Mouse (Mus musculus) forebrain, embryonic 14.5 days (tissue): Measurements from ENCODE around the gene Mdk. TPM values are rescaled to one million over a fixed set of nuclear protein-coding genes. Genes with fewer than 3 reads are reported as not detected.

Experiments
- ATAC-seq: fragments of 200-750 bp; cut with Nextera tagmentation; 2 replicates; pipeline ENCODE4 v1.8.0; 2017; ENCODE audit warnings: mild to moderate bottlenecking, moderate library complexity
- DNase-seq: peaks from one replicate; pipeline ENCODE4 v3.0.0-alpha.2; 2015; ENCODE audit warnings: low spot score
- H3K27ac ChIP-seq: fragments of 300-500 bp; sonication (generic); 2 replicates; pipeline ENCODE4 v1.5.1; 2014; ENCODE audit warnings: low read depth, mild to moderate bottlenecking, control low read depth, low read length, moderate library complexity
- H3K27me3 ChIP-seq: fragments of 300-500 bp; sonication (generic); replicated peaks from 2 replicates; pipeline ENCODE4 v1.6.1; 2014; ENCODE audit warnings: low read length, control low read depth, mixed read lengths; ENCODE audit not compliant: control insufficient read depth, insufficient read depth
- H3K36me3 ChIP-seq: fragments of 300-500 bp; sonication (generic); 2 replicates; pipeline ENCODE4 v1.6.1; 2014; ENCODE audit warnings: low read length, control low read depth; ENCODE audit not compliant: control insufficient read depth, insufficient read depth
- H3K4me1 ChIP-seq: fragments of 300-500 bp; sonication (generic); 2 replicates; pipeline ENCODE4 v1.6.1; 2014; ENCODE audit warnings: antibody characterized with exemption, low read length, control low read depth; ENCODE audit not compliant: control insufficient read depth, insufficient read depth
- H3K4me2 ChIP-seq: fragments of 300-500 bp; sonication (generic); 2 replicates; pipeline ENCODE4 v1.6.1; 2014; ENCODE audit warnings: mild to moderate bottlenecking, control low read depth, low read length
- H3K4me3 ChIP-seq: fragments of 300-500 bp; sonication (generic); 2 replicates; pipeline ENCODE4 v1.5.1; 2014; ENCODE audit warnings: low read depth, low read length, control low read depth
- H3K9ac ChIP-seq: fragments of 300-500 bp; sonication (generic); 2 replicates; pipeline ENCODE4 v1.6.1; 2014; ENCODE audit warnings: mild to moderate bottlenecking, low read length, control low read depth, moderate library complexity
- H3K9me3 ChIP-seq: fragments of 300-500 bp; sonication (generic); replicated peaks from 2 replicates; pipeline ENCODE4 v1.6.1; 2016; ENCODE audit warnings: low read length, control low read depth, mixed read lengths; ENCODE audit not compliant: control insufficient read depth
- WGBS: fragments of 180-500 bp; shearing (Covaris S2); extraction: QIAGEN DNeasy Blood & Tissue Kit; methylation state at CpG from one replicate; pipeline ENCODE4 v1.1.7; 2014; 5-methylcytosine and 5-hydroxymethylcytosine counted together
- polyA plus RNA-seq: library from polyadenylated mRNA; unstranded; fragments of >200 nt; fragmentation: Nextera tagmentation; extraction: Ambion mirVana; gene quantifications from 2 replicates; pipeline ENCODE4 v1.2.1, GENCODE M21; 2014

Gene Mdk
- 349 and 462 TPM in 2 replicates for polyA plus RNA-seq

DNA sequence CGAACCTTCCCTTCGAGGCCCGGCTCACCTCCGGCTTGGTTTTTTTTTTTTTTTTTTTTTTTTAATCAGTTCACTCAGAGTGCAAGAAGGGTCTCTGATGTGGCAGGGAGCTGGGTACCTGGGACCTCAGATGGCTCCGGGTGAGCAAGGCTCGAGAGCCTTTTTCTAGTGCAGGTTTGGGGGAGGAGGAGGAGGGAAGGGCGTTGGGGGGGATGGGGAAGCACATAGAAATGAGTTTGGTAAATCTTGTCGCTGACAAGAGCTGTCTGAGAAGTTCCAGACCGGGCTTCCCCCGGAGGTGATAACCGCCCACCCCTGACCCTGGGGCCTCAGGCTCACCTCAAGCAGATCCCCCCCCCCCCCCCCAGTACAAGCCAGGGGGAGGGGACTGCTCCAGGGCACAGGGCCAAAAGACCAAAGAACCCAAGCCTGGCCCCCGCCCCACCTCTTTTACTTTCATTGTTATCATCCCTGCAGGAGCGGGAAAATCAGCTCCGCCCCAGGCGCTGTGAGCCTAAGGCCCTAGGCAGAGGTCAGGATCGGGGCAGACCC, at the start of gene Mdk:
Mdk (minus strand) TSS at position 138 of the 552 bp plus-strand sequence.
- Histone ChIP-seq H3K9ac (peak within 1 kb of the TSS; percentile 93), H3K4me1 (peaks cover 14% of the 10 kb centered on the region), H3K27ac (peak within 1 kb of the TSS; percentile 90), H3K9me3 (no peaks in the 10 kb centered on the region), H3K4me2 (peak within 1 kb of the TSS; percentile 81), H3K36me3 (peaks cover 22% of the 10 kb centered on the region), H3K4me3 (peak within 1 kb of the TSS; percentile 42), H3K27me3 (no peaks in the 10 kb centered on the region)
- ATAC-seq (peak; percentile 3; the same call in 1 of the 2 replicates), DNase-seq (no peak)
- 2% methylated on average over 16 of the region's 16 CpGs for WGBS

DNA sequence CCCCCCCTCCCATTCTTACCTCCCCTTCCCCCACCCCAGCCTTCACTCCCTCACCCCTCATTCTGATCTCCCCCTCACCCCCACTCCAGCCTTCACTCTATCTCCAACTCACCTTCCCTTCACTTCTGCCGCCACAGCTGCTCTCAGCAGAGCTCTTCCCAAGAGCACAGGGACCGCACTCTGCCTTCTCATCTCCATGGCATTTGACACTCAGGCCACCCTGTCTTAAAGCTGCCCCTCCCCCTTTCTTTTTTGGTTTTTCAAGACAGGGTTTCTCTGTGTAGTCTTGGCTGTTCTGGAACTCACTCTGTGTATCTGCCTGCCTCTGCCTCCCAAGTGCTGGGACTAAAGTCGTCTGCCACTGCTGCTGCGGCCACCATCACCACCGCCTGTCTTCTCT, 48.7 kb upstream of the Mdk start:
- H3K27ac ChIP-seq = no peak overlapping the region
- H3K36me3 ChIP-seq = no peaks in the 10 kb centered on the region
- H3K9ac ChIP-seq = no peak overlapping the region
- no peaks in the 10 kb centered on the region for H3K9me3 ChIP-seq
- H3K4me2 ChIP-seq = no peak overlapping the region
- peaks cover 26% of the 10 kb centered on the region for H3K4me1 ChIP-seq
- 58% methylated on average over 5 of the region's 5 CpGs for WGBS
- H3K27me3 ChIP-seq = peaks cover 15% of the 10 kb centered on the region
- ATAC-seq (no peak), DNase-seq (no peak)
- no peak overlapping the region for H3K4me3 ChIP-seq

DNA sequence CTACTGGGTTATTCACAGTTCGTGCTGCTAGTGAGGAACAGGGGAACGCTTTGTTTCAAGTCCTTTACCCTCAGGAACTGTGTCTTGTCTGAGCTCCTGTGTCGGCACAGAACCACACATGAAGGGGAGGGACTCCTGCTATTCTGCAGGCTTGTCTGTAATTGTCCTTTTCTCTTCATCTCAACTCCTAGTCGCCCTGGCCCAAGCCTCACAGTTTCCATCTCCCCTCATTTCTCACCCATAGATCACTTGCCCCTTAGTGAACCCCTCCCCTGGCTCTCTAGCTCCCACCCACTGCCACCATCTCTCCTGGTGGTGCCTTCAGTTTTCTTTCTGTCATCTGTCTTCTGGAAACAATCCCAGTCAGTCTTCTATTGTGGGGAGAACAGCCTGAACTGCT, 48.1 kb upstream of the Mdk start:
- Histone ChIP-seq H3K27ac (peak overlapping the region; percentile 14; the same call in 1 of the 2 replicates), H3K27me3 (peaks cover 21% of the 10 kb centered on the region), H3K9ac (no peak overlapping the region), H3K4me3 (no peak overlapping the region), H3K4me1 (peaks cover 30% of the 10 kb centered on the region), H3K36me3 (no peaks in the 10 kb centered on the region), H3K4me2 (no peak overlapping the region), H3K9me3 (no peaks in the 10 kb centered on the region)
- no peak for ATAC-seq
- WGBS = 4% methylated on average over 4 of the region's 4 CpGs
- DNase-seq = no peak

DNA sequence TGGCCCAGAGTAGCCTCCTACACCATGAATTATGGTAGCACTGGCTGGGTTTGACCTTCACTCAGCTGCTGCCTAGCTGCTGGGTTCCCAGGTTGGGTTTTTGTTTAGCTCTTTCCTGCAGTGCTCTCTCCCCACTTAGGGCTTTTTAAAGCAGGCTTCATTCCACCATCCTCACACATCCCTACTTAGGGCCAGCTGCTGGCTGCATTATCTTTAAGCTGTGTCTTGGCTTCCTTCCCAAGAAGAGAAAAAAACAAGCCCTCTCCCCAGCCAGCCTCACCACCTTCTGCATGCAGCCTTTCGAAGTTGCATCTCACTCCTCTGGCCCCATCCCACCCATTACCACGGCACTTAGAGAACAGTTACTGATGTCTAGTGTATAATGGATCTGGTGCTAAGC, 46.5 kb upstream of the Mdk start:
- no peak overlapping the region for H3K4me2 ChIP-seq
- WGBS = 13% methylated on average over 2 of the region's 2 CpGs

DNA sequence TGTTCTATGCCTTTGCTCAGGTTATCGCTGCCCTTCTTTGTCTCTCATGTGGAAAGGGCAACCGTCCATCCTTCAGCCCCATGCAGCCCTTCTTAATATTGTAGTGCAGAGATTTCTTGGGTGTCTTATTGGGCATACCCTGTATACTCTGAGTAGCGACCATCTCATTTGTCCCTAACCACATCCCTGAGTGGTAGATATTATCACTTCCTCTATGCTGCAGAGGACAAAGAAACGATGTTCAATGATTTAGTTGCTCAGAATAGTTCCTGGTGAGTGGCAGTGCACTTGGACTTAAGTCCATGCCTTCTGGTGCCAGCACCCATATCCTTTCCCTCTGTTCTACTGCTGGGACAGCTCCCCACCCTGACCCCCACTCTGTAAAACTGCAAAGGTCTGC, 45.9 kb upstream of the Mdk start:
- H3K4me3 ChIP-seq = no peak overlapping the region
- peak overlapping the region; percentile 21; the same call in 1 of the 2 replicates for H3K27ac ChIP-seq
- no peaks in the 10 kb centered on the region for H3K9me3 ChIP-seq
- 90% methylated on average over 4 of the region's 4 CpGs for WGBS
- no peak overlapping the region for H3K4me2 ChIP-seq
- ATAC-seq = no peak
- H3K27me3 ChIP-seq = peaks cover 30% of the 10 kb centered on the region
- no peak overlapping the region for H3K9ac ChIP-seq
- no peaks in the 10 kb centered on the region for H3K36me3 ChIP-seq
- peaks cover 27% of the 10 kb centered on the region for H3K4me1 ChIP-seq
- DNase-seq = no peak

More for the DNA sequence above, 46.5 kb upstream of the Mdk start:
- no peaks in the 10 kb centered on the region for H3K9me3 ChIP-seq
- H3K36me3 ChIP-seq = no peaks in the 10 kb centered on the region
- DNase-seq = no peak
- peak; percentile 46; the same call in 1 of the 2 replicates for ATAC-seq
- H3K4me1 ChIP-seq = peaks cover 27% of the 10 kb centered on the region
- H3K9ac ChIP-seq = no peak overlapping the region
- peak overlapping the region; percentile 21; the same call in 1 of the 2 replicates for H3K27ac ChIP-seq
- H3K27me3 ChIP-seq = peaks cover 30% of the 10 kb centered on the region
- H3K4me3 ChIP-seq = no peak overlapping the region

DNA sequence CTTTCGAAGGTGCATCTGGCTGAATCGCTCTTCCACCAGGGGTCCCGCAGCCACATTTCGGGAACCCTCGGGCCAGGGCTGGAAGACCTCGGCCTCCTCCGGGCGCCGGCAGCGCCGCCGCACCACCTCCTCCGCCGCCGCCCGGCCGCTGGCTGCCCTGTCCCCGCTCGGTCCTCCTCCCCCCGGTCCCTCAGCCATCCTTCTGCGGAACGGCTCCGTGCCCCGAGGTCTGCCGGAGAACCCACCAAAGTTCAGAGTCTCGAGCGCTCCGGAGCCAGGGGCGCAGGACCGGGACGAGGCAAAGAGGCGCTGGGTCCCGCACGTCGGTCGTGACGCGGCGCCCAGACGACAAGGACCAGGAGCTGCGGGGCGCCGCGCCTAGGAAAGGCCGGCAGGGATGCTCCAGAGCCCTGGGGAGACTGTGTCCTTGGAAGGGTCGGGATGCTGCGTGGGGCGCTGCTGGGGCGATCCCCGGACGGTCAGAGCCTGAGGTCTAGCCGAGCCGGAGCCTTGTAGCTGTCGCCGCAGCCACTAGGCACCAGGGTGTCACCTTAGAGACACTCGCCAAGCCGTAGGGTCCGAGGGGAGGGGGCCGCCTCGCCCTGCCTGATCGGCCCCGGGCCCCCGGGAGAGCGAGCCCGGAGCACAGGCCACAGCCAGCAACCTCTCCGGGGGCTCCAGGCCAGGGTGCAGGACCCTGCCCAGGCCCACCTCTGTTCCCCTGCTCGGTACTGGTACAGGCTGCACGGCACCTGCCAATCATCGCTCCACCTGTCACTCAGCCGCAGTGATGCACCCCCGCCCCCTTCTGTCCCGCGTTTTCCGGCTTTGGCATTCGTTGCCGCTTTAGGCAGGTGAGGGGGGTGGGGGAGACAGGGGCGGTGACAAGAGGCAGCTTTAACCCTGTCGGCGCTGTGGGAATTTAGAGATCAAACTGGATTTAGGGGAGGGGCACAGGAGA, 43.8 kb upstream of the Mdk start, which contains the start of gene Dgkz:
Dgkz (minus strand) TSS at position 284 of the 961 bp plus-strand sequence.
- DNase-seq (no peak), ATAC-seq (peak; percentile 37)
- H3K27me3 ChIP-seq = peaks cover 30% of the 10 kb centered on the region
- peak within 1 kb of the TSS; percentile 54 for H3K9ac ChIP-seq
- under 1% methylated on average over 77 of the region's 79 CpGs for WGBS
- H3K9me3 ChIP-seq = no peaks in the 10 kb centered on the region
- H3K4me3 ChIP-seq = peak within 1 kb of the TSS; percentile 38
- peak within 1 kb of the TSS; percentile 56 for H3K4me2 ChIP-seq
- H3K4me1 ChIP-seq = peaks cover 40% of the 10 kb centered on the region
- no peaks in the 10 kb centered on the region for H3K36me3 ChIP-seq
- H3K27ac ChIP-seq = no peak within 1 kb of the TSS

DNA sequence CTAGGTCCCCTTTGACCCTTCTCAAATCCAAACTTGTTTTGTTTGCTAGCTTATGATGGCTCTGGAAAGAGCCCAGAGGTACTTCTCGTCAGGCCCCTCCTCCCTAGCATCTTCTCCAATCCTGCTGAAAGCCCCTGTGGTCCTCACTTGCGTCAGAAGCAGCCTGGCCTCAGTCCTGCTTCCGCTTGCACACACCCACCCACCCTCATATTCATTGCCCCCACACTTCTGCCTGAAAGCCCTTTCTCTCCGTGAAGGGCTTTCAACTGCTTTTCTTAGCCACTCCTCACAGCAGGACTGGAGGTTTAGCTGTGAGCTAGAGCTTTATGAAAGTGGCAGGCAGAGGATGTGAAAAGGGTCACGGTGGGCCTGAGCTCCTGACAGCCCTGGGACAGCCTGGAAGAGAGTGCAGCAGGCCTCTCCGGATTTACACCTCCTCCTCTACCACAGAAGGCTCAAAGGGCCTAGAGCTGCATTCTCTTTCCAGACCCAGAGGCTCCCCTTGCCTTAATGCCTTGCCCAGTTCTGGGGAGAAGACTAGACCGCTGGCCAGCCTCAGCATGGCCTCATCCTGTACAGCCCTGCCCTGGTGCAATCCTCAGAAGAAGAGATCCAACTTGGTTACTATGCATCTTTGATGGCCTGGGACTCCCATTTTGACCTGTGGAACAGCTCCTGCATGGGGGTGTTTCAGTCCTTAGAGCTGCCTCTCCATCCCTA, 41.5 kb upstream of the Mdk start:
- no peak for ATAC-seq
- Histone ChIP-seq H3K36me3 (no peaks in the 10 kb centered on the region), H3K4me1 (peaks cover 33% of the 10 kb centered on the region), H3K27me3 (peaks cover 30% of the 10 kb centered on the region), H3K27ac (peak overlapping the region; percentile 14; the same call in 1 of the 2 replicates), H3K4me2 (no peak overlapping the region), H3K4me3 (no peak overlapping the region), H3K9me3 (no peaks in the 10 kb centered on the region), H3K9ac (no peak overlapping the region)
- WGBS = 26% methylated on average over 7 of the region's 7 CpGs
- no peak for DNase-seq

DNA sequence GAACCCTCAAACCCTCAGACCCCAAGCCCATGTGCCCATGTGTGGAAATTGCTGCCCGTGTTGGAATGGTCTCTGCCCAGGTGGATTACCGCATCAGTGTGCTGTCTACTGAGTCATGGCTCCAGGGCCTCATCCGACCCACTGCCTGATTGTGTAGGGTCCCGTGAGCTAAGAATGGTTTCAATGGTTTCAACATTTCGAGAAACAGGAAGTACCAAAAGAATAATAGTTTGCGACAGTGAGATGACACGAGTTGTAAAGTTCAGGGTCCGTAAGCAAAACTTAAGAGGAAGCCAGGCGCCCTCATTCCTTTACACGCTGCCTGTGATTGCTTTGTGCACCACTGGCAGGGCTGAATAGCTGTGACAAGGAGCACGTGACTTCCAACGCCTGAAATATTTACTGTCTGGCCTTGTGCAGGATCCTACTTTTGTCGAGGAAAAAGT, 40.0 kb upstream of the Mdk start:
- H3K27ac ChIP-seq = no peak overlapping the region
- peak overlapping the region; percentile 35 for H3K4me2 ChIP-seq
- DNase-seq (no peak), ATAC-seq (0 out of 2 replicates have a peak, but pooled peaks have one; percentile 1)
- H3K9ac ChIP-seq = no peak overlapping the region; the same call in 1 of the 2 replicates
- H3K36me3 ChIP-seq = no peaks in the 10 kb centered on the region
- H3K9me3 ChIP-seq = no peaks in the 10 kb centered on the region
- H3K4me1 ChIP-seq = peaks cover 24% of the 10 kb centered on the region
- WGBS = 38% methylated on average over 13 of the region's 13 CpGs
- no peak overlapping the region for H3K4me3 ChIP-seq
- H3K27me3 ChIP-seq = peaks cover 28% of the 10 kb centered on the region
